Mouse (Mus musculus) heart, postnatal 0 days (tissue): ENCODE measurements at regions not wholly inside any gene's neighbourhood (a gene's known extent, or its start where the extent isn't known, plus 50 kb on each side); places are given as distances from the start of the nearest gene placed in this dataset.

Experiments used
- CTCF ChIP-seq: IDR thresholded peaks from 2 replicates; pipeline ENCODE4 v1.5.1; 2016; ENCODE audit warnings: antibody characterized with exemption, control low read depth, low read depth
- EP300 ChIP-seq: IDR thresholded peaks from 2 replicates; pipeline ENCODE4 v1.6.1; 2016; ENCODE audit warnings: antibody characterized with exemption, low read depth

DNA sequence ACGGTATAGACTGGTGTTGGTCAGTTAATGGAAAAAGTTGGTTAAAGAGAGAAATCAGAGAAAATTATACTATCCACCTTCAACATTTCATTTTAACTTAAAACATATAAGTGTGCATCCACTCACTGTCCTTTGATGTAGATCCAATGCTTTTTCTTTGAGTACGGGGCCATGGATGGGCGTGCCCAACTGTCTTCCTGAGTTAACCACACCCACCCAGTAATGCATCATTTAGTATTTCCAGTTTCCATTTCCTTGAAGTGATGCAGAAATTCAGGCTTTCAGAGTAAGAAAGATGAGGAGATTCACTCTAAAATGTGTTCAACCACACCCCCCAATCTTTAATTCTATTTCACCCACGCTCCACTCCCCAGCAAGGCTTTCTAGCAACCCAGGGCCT is 490.6 kb downstream of the Bnc2 start:
- TF ChIP-seq CTCF (no peak), EP300 (no peak)
